Comparison of ENCODE assay signal across 19 mouse cellular contexts in the genomic region with DNA sequence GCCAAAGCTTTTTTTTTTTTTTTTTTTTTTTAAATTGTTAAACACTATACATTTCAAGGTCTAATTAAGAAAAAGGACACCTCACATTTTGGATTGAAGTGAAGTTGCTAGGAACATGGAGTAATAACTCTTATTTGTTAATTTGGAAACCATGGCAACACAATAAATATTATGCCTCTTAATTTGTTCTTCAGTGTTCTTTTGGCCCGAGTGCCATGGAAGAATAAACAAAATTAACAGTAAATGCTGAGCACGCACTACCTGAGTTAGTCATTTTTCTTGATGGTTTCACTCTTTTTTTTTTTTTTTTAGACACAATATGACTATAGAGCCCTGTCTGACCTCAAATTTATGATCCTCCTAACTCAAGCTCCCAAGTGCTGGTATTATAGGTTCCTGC. TPM values are rescaled to one million over a fixed set of nuclear protein-coding genes. Genes with fewer than 3 reads are reported as not detected.
DNase-seq lines count a peak whose midpoint lies in the region; ATAC-seq and TF ChIP-seq lines count a peak whose summit lies in the region.
"Had no signal": no experiment of that assay in that cellular context is flagged by ENCODE, and none has a peak within 500 bp of the region (broad histone marks: within the 10 kb centered on the region; RNA-seq: fewer than 3 reads in every experiment).

No protein-coding gene starts in this region.

- peaks cover 25% of the 10 kb centered on the region; the same call in 1 of the 2 replicates for H3K79me2 ChIP-seq in liver, adult 2 months (ENCODE audit: control insufficient read depth, insufficient read depth, low read length)

- no peaks in the 10 kb centered on the region; the same call in 1 of the 2 replicates for H3K36me3 ChIP-seq in heart, embryonic 11.5 days (ENCODE audit: control insufficient read depth, insufficient read depth, low read length)
- no peaks in the 10 kb centered on the region for H3K36me3 ChIP-seq in liver, adult 2 months (ENCODE audit: control insufficient read depth, insufficient read depth, low read length)
- peaks cover 4% of the 10 kb centered on the region; the same call in 1 of the 2 replicates for H3K36me3 ChIP-seq in liver, embryonic 12.5 days
- H3K36me3 ChIP-seq: neural tube, embryonic 12.5 days had no signal

- H3K4me2 ChIP-seq in heart, embryonic 11.5 days: no peak overlapping the region
- H3K4me2 ChIP-seq in liver, embryonic 12.5 days: no peak overlapping the region
- H3K4me2 ChIP-seq: midbrain, embryonic 11.5 days; neural tube, embryonic 12.5 days had no signal

- H3K4me1 ChIP-seq in heart, embryonic 11.5 days (ENCODE audit: control insufficient read depth, insufficient read depth, low read length): peaks cover 32% of the 10 kb centered on the region
- H3K4me1 ChIP-seq in liver, adult 2 months (ENCODE audit: control insufficient read depth, insufficient read depth, low read length): peaks cover 24% of the 10 kb centered on the region
- H3K4me1 ChIP-seq in liver, embryonic 12.5 days: peaks cover 29% of the 10 kb centered on the region
- H3K4me1 ChIP-seq: neural tube, embryonic 12.5 days had no signal

- H3K9ac ChIP-seq in heart, embryonic 11.5 days (ENCODE audit: low read depth, low read length): no peak overlapping the region
- H3K9ac ChIP-seq in liver, adult 2 months (ENCODE audit: low read depth, low read length): no peak overlapping the region
- no peak overlapping the region for H3K9ac ChIP-seq in liver, embryonic 12.5 days
- H3K9ac ChIP-seq: forebrain, postnatal 0 days; neural tube, embryonic 12.5 days had no signal

- H3K27me3 ChIP-seq in heart, embryonic 11.5 days (ENCODE audit: control insufficient read depth, insufficient read depth, low read length): no peaks in the 10 kb centered on the region
- H3K27me3 ChIP-seq in liver, adult 2 months (ENCODE audit: control insufficient read depth, insufficient read depth, low read length): no peaks in the 10 kb centered on the region
- no peaks in the 10 kb centered on the region for H3K27me3 ChIP-seq in liver, embryonic 12.5 days (replicated peaks)
- H3K27me3 ChIP-seq: neural tube, embryonic 12.5 days had no signal

- WGBS in heart, embryonic 11.5 days (ENCODE audit: insufficient replicate concordance): 72% methylated on average over 2 of the region's 2 CpGs
- 10% methylated on average over 2 of the region's 2 CpGs for WGBS in liver, adult 2 months
- WGBS in liver, embryonic 12.5 days (ENCODE audit: insufficient replicate concordance): 79% methylated on average over 2 of the region's 2 CpGs

- no peak for DNase-seq in heart, adult 11 months
- peak; percentile 84 for DNase-seq in liver, adult 2 months (ENCODE audit: extremely low read depth, low read depth, low spot score)
- peak; percentile 40 for DNase-seq in CD4-positive, CD25-positive, alpha-beta regulatory T cell, adult 2 months (ENCODE audit: low read depth, low spot score)
- peak; percentile 24 for DNase-seq in hindlimb bud, embryonic 11.5 days (ENCODE audit: extremely low spot score, low read depth, low spot score)
- DNase-seq in kidney, adult 18-20 months: no peak
- no peak for DNase-seq in gastrocnemius, adult 18-20 months (ENCODE audit: low spot score)
- DNase-seq: adrenal gland, postnatal 36 days; cerebellum, adult 9-11 months; forebrain, postnatal 0 days; gastrocnemius, postnatal 25 days; kidney, adult 11 months; kidney, postnatal 10 days had no signal

- TF ChIP-seq POLR2A in liver, adult 2 months (IDR thresholded peaks at IDR 0.05; ENCODE audit: extremely low read depth, insufficient read depth, low read length): no peak

- H3K27ac ChIP-seq in heart, embryonic 11.5 days (ENCODE audit: low read depth, low read length): peak overlapping the region; percentile 81
- H3K27ac ChIP-seq in liver, adult 2 months (replicated peaks; ENCODE audit: insufficient read depth, low read depth, low read length): peak overlapping the region; percentile 3
- H3K27ac ChIP-seq in liver, embryonic 12.5 days: no peak overlapping the region
- H3K27ac ChIP-seq: layer of hippocampus, adult 2 months; left cerebral cortex, adult 2 months; macrophage; neural tube, embryonic 12.5 days had no signal

- no peaks in the 10 kb centered on the region for H3K9me3 ChIP-seq in heart, embryonic 11.5 days (replicated peaks; ENCODE audit: control insufficient read depth, low read length)
- no peaks in the 10 kb centered on the region for H3K9me3 ChIP-seq in liver, embryonic 12.5 days (replicated peaks)
- H3K9me3 ChIP-seq: neural tube, embryonic 12.5 days had no signal

- no peak for TF ChIP-seq CTCF in liver, adult 2 months (IDR thresholded peaks at IDR 0.05; ENCODE audit: low read depth, low read length)

- no peak for ATAC-seq in heart, embryonic 11.5 days (replicated peaks; ENCODE audit: insufficient number of reproducible peaks, low FRiP score, low TSS enrichment)
- ATAC-seq in liver, embryonic 12.5 days: no peak
- ATAC-seq: forebrain, postnatal 0 days had no signal

- no peak overlapping the region for H3K4me3 ChIP-seq in heart, embryonic 11.5 days (ENCODE audit: low read depth, low read length)
- H3K4me3 ChIP-seq in liver, adult 2 months (ENCODE audit: insufficient read depth, low read depth, low read length): no peak overlapping the region
- no peak overlapping the region for H3K4me3 ChIP-seq in liver, embryonic 12.5 days
- H3K4me3 ChIP-seq: layer of hippocampus, adult 2 months; left cerebral cortex, adult 2 months; neural tube, embryonic 12.5 days had no signal

RNA-seq across cellular contexts. Expression of a gene that starts 30.6 kb away (rescaled TPM):
- 51.9 and 55.6 TPM in 2 replicates for polyA plus RNA-seq in heart, embryonic 11.5 days (2014; fragmentation: Nextera tagmentation; extraction: Ambion mirVana)
- 24.6 and 37.8 TPM in 2 replicates for total RNA-seq in liver, adult 2 months (2014; rRNA removed)
- polyA plus RNA-seq in liver, adult 2 months (2012; rRNA removed): 9.3 and 9.7 TPM in 2 replicates
- 29.5 and 30.6 TPM in 2 replicates for polyA plus RNA-seq in liver, embryonic 12.5 days (2016; fragmentation: Nextera tagmentation; extraction: Ambion mirVana)
- total RNA-seq in gastrocnemius, adult 18-20 months (2021): 10 to 100 TPM; 72.4 to 82.2 TPM

Comparison
In these comparisons a context has a peak if more than half of its experiments do, and no peak if none do; other contexts are left out.
1. DNase-seq: peak in liver, adult 2 months (single experiment), CD4-positive, CD25-positive, alpha-beta regulatory T cell, adult 2 months (single experiment) and hindlimb bud, embryonic 11.5 days (single experiment); none in heart, adult 11 months (single experiment), kidney, adult 18-20 months (single experiment) and gastrocnemius, adult 18-20 months (single experiment).